Mouse (Mus musculus) mature B cell (primary cell): ENCODE results near the gene Hist1h3f.

ENCODE experiments used
- in situ Hi-C: fragments of 300-500 bp; cut with MboI; formaldehyde crosslinking; loops from 2 replicates; pipeline ENCODE4 v1.14.3; 2019

Gene Hist1h3f

DNA sequence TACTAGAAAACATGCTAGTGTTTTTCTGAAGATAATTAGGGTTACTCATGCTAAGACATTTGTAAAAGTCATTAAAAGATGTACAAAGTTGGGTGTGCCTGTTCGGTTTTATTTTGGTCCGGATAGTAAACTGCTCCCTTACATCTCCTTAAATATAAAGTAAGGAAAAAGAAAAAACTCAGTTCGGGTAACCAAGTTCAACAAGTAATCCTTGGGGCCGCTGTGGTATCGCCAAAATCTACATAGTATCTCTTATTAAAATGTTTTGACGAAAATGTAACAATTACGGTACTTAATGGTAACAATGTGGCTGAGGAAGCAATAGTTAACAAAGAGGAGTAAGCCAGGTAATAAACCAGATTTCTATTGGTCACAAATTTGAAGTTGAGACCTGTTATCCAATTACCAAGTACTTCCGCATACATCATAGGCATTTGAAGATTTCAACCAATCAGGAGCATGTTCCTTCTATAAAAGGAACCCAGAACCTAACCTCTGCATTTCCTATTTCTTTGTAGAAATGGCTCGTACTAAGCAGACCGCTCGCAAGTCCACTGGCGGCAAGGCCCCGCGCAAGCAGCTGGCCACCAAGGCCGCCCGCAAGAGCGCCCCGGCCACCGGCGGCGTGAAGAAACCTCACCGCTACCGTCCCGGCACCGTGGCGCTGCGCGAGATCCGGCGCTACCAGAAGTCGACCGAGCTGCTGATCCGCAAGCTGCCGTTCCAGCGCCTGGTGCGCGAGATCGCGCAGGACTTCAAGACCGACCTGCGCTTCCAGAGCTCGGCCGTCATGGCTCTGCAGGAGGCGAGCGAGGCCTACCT lies at the start of gene Hist1h3f:
TSS of gene Hist1h3f (plus strand) at position 88 of the 822 bp plus-strand sequence.
- in situ Hi-C loops, result no loop called here

GRCm38 (mm10) chr13:23495526-23495925 lies 48.3 kb upstream of the Hist1h3f start:
- in situ Hi-C loops, result no loop called here

DNA sequence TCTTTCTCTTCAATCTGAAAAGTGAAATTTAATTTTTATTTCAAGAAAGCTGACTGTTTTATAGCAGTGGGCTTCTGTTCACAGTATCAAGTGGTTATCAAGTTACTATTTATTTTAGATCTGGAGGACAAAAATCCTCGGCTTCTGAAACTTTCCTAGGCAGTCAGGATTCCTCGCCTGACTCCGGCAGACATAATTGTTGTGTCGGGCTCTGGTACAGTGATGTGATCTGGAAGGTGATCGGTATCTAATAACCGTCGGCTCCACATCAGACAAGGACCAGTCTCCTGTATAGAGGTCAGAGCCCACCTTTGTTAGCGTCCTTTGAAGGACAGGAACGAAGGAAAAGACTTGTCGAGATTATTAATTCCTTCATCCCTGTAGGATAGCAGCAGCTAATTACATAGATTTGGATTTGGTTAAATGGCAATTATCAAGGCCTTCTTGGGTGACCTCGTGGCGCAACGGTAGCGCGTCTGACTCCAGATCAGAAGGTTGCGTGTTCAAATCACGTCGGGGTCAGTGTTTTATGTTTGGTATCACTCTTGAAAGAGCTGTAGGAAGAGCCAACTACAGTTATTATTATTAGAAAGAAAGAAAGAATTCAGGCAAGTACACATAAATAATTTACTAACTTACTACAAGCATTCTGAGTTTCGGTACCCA lies 46.1 kb upstream of the Hist1h3f start:
- in situ Hi-C loops, result no loop called here

DNA sequence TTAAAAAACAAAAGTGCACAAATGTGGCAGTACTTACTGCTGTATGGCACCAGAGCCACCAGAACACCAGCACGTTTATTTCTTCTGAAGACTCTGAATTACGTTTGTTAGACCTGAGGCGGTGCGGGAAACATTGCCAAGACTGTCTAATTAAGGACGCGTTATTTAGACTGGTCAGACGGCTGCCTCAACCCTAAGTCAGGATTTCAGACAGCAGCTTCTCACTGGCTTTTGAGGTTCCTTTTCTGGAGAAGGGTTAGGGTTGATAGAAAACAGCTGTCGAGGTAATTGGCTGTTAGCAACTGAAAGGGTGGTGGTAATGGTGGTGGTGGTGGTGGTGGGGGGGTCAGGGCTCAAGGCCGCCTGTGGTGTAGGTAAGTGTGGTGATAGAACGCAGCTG lies 45.2 kb upstream of the Hist1h3f start:
- in situ Hi-C loops, result no loop called here

DNA sequence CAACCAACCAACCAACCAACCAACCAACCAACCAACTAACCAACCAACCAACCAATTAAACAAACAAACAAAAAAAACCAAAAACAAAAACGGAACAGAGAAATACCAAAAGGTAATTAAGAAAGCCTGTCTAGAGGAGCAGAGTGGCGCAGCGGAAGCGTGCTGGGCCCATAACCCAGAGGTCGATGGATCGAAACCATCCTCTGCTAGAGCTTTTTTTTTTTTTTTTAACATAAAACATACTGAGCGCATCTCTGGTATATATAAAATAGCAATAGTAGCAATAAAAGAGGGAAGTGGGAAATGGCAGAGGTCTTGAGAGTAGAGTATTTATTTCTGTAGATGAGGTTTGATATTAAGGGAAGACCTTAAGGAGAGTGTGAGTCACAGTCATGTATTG lies 43.9 kb upstream of the Hist1h3f start:
- in situ Hi-C loops, result no loop called here

DNA sequence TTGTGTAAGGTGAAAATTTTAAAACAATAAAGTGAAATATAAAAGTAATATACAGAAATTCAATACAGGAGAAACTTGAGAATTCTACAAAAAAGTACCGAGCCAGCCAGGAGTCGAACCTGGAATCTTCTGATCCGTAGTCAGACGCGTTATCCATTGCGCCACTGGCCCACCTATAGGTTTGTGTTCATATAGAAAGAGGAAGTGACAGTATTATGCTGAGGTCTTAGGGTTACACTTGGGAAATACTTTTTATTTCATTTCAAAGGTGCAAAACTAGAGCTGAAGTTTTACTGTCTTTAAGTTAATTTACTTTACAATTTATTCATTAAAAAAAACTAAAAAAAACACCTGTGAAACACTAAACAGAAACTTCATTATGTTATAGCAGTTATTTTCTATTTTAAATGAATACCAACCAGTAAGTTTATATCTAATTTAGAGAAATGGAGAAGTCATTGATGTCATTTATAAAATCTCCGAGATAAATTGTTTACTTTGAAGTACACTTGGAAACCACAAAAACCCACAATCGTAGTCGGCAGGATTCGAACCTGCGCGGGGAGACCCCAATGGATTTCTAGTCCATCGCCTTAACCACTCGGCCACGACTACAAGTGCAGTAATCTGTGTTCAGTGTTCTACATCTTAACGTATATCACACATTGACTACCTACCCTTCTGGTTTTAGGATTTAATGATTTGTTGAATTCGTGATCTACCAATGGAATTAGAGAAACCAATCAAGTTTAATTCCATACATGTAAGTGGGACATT lies 43.2 kb upstream of the Hist1h3f start:
- in situ Hi-C loops, result no loop called here

DNA sequence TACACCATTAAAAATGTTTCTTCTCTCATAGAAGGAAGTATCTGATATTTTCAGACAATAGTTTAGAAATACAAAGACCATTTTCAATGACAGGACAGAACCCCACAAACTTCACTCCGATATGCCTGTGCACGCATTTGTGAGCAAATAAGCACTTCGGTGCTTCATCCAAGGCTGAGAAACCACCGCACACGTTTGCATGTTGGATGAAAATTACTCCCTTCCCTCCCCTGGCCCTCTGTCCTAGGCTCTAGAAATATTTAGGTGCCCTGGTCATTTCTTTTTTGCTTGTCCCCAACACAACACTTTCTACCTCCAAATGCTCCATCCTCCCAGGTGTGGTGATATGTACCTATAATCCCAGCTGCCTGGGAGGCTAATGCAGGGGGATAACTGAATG lies 42.3 kb upstream of the Hist1h3f start:
- in situ Hi-C loops, result no loop called here

- in situ Hi-C loops, result no loop called here
Measured at GRCm38 (mm10) chr13:23502031-23502567, 41.8 kb upstream of the Hist1h3f start.

DNA sequence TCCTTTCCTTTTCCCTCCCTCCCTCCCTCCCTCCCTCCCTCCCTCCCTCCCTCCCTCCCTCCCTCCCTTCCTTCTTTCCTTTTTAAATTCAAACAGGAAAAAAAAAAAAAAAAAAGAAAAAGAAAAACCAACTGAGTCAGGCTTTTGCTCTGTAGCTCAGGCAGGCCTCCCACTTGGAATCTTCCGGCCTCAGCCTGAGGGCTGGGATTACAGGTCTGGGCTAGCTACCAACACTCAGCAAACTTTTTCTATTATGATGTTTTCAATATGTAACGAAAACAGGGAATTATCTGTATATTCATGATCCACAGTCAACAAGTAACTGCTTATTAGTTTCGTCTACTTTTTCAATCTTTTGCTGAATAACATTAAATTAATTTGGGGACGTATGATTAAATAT lies 40.9 kb upstream of the Hist1h3f start:
- in situ Hi-C loops, result no loop called here

DNA sequence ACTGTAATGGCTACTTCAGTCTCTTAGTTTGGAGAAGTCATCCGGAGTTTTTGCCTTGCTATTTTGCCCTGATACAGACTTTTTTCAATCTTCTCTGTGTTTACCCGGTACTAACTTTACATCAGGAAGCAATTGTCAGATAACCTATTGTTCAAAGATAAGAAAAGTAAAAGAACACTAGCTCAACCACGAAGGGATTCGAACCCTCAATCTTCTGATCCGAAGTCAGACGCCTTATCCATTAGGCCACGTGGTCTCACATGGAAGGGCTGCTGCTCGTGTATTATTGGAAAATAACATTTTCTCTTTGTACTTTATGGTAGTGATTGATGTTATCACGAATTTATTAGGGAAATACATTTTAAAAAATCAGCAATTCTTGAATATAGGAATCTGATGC lies 40.1 kb upstream of the Hist1h3f start:
- in situ Hi-C loops, result no loop called here

GRCm38 (mm10) chr13:23505662-23506345 lies 38.0 kb upstream of the Hist1h3f start:
- in situ Hi-C loops, result no loop called here

DNA sequence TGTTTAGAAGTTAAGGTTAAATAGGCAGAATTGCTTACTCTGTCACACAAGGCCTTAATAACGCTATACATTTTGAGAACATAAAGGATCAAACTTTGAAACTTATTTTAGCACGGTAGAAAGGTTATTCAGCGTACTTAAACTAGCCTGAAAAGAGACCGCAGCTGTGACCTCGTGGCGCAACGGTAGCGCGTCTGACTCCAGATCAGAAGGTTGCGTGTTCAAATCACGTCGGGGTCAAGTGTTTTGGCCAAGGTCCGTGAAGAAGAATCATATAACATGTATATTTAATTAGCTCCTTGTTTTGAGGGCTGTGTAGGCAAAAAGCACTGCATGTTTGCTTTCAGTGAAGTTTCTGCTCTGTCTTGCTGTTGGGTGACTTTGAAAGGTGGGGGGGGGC lies 37.5 kb upstream of the Hist1h3f start:
- in situ Hi-C loops, result no loop called here

DNA sequence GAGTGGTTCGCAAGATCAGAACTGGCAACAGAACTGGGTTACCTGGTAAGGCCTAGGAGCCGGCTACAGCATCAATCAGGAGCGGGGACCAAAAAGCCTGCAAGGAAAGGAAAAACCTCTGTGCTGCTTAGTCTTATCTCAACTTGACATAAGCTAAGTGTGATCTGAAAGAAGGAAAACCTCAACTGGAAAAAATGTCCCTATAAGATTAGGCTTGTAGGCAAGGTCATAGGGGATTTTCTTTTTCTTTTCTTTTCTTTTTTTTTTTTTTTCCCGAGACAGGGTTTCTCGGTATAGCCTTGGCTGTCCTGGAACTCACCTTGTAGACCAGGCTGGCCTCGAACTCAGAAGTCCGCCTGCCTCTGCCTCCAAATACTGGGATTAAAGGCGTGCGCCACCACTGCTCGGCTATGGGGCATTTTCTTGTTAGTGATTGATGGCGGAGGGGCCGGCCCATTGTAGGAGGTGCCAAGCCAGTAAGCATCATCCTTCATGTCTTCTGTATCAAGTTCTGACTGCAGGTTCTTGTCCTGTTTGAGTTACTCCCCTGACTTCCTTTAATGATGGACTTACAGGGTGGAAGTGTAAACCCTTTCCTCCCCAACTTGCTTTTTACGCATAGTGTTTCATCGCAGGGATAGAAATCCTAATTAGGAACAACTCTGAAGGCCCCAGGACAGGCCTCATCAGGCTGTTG lies 36.9 kb upstream of the Hist1h3f start:
- in situ Hi-C loops, result no loop called here

DNA sequence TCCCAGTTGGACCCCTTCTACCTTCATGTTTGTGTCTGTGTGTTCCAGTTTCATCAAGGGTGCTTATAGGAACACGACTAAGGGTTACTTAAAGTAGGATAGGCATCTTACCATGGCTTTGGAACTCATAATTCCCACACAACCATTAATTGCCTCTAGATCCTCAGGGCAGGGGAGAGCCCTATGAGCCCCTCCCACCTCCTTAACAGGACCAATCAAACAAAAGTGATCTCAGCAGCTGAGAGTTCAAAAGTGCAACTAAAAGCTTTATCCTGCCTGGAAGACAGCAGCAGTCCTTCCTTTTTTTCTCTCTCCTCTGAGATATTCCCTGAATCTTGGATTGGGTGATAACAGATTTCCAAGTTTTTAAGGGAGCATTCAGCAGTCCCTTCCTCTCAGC lies 33.7 kb upstream of the Hist1h3f start:
- in situ Hi-C loops, result loop anchor here (10.0 kb wide), 1 partner anchor 1565 kb away; the partner anchor contains the start of gene Zfp184

DNA sequence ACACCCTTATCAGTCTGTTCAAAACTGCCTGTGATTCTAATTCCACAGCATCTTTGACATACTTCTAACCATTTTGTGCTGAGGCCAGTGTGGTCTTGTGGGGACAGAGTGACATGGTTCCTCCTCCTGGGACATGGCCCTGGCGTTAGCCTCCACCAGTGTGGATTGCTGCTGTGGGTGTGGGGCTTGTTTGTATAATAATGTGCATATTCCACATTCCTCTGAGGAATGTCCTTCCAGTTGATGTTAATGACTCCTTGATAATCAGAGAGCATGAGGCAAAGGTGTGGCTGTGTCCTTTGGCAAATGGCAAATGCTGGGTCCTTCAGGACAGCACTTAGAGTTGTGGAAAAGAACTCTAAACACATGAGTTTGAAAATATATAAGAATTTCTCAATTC lies 30.3 kb upstream of the Hist1h3f start:
- in situ Hi-C loops, result loop anchor here (10.0 kb wide), 1 partner anchor 1569 kb away; the partner anchor contains the start of gene Zfp184

DNA sequence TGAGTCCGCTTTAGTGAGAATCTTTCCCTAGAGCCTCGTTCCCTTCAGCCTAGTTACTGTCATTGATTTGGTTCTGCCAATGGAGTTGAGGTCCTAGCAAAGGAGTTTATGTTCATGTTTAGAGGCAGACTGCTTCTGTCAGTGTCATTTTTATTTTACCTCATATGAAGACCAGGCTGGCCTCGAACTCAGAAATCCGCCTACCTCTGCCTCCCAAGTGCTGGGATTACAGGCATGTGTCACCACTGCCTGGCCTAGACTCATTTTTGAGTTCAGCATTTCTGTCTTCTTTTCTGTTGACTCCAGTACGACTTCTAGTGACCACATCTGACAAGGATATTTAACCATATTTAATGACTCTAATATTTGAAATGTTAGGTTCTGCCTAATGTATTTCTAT lies 28.6 kb upstream of the Hist1h3f start:
- in situ Hi-C loops, result loop anchor here (5.0 to 10.0 kb wide), 2 partner anchors 83 to 1570 kb away; partner anchors contain the start of gene Zfp184

- in situ Hi-C loops, result loop anchor here (5.0 to 10.0 kb wide), 2 partner anchors 84 to 1571 kb away; partner anchors contain the start of gene Zfp184
Measured at GRCm38 (mm10) chr13:23515826-23516620, 27.8 kb upstream of the Hist1h3f start.

DNA sequence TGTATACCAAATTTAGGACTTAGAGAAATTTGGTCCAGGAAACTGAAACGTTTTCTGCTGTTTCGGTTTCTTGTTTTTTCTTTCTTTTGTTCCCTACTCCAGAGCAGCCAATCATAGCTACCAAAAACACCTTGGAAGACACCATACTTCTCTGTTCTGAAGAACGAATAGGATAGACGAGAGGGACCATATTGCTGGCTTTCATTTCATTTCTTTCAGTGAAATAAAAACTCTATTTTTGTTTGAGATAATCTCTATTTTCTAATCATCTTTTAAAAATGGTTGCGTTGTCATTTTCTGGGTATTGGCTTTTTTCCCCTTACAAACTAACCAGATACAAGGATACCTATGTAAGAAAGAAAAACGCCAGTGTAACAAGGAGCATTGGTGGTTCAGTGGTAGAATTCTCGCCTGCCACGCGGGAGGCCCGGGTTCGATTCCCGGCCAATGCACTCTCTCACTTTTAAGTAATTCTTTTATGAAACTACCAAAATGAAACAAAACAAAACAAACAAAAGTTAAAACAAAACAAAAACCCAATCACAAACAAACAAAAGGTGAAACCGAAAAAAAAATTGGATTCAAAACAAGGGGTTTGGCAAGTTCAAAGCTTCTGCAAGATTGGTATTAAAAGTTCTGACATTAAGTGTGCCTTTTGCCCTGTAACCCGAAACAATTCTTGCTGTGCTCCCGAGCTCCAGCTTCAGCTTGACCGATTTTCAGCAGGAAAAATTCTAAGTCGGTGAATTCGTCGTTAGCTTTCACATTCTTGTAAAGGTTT lies 26.8 kb upstream of the Hist1h3f start:
- in situ Hi-C loops, result loop anchor here (5.0 to 10.0 kb wide), 2 partner anchors 85 to 1572 kb away; partner anchors contain the start of gene Zfp184
